Comparison of ENCODE assay signal across 27 mouse cellular contexts in the genomic region with DNA sequence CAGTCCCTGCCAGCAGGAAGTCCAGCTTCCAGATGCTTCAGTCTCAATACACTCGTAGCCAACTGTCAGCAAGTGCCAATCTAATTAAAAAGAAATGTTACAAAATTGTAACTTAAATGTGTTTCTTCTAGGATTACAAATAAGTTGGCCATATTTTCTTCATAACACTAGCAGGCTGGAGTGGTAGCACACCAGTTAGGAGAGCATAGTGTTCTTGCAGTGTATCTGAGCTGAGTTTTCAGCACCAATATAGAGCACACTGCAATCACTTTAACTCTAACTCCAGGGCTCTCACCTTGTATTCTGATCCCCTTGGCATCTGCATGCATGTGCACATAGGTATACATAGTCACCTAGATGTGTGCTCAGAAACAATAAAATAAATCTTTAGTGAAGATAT.
DNase-seq lines count a peak whose midpoint lies in the region; ATAC-seq lines count a peak whose summit lies in the region.
"Had no signal": no experiment of that assay in that cellular context is flagged by ENCODE, and none has a peak within 500 bp of the region (broad histone marks: within the 10 kb centered on the region; RNA-seq: fewer than 3 reads in every experiment).

No protein-coding gene starts in this region.

- intact Hi-C loops in left cerebral cortex, postnatal 4 days (cut with DNase I), result no loop called here

- no peak overlapping the region for H3K27ac ChIP-seq in forebrain, embryonic 16.5 days (ENCODE audit: low read length)
- no peak overlapping the region for H3K27ac ChIP-seq in forebrain, embryonic 10.5 days
- H3K27ac ChIP-seq: embryonic facial prominence, embryonic 10.5 days; embryonic facial prominence, embryonic 13.5 days; heart, embryonic 15.5 days; hindbrain, embryonic 14.5 days had no signal

- peak; percentile 28 to 52 for DNase-seq in cerebellum, postnatal 10 days
- DNase-seq in cerebellum, adult 18-20 months, result no peak
- no peak for DNase-seq in forebrain, embryonic 10.5 days (ENCODE audit: extremely low spot score, low spot score)
- DNase-seq in left cerebral cortex, postnatal 4 days, result peak; percentile 28
- DNase-seq in left cerebral cortex, adult 9 months (ENCODE audit: low spot score in 2 of 2), result no peak
- DNase-seq in brain, embryonic 18.5 days (ENCODE audit: low read depth, low spot score), result peak; percentile 12
- no peak for DNase-seq in spleen, adult 18-20 months
- DNase-seq: adrenal gland, adult 8-10 months; adrenal gland, postnatal 25 days; cerebellum, adult 2 months; cerebellum, adult 9-11 months; cerebellum, postnatal 36 days; embryo, embryonic 11 days; gastrocnemius, postnatal 25 days; heart, adult 18-20 months; heart, postnatal 10 days; heart, postnatal 36 days; kidney, adult 2 months had no signal

- no peak overlapping the region for H3K9ac ChIP-seq in forebrain, embryonic 16.5 days (replicated peaks; ENCODE audit: low read depth, low read length)
- H3K9ac ChIP-seq: embryonic facial prominence, embryonic 13.5 days; heart, embryonic 12.5 days; heart, embryonic 15.5 days; hindbrain, embryonic 14.5 days had no signal

- no peaks in the 10 kb centered on the region for H3K4me1 ChIP-seq in forebrain, embryonic 16.5 days (replicated peaks; ENCODE audit: control insufficient read depth, insufficient read depth, low read length)
- H3K4me1 ChIP-seq in forebrain, embryonic 10.5 days, result no peaks in the 10 kb centered on the region
- H3K4me1 ChIP-seq: embryonic facial prominence, embryonic 10.5 days; embryonic facial prominence, embryonic 13.5 days; heart, embryonic 12.5 days; heart, embryonic 15.5 days had no signal

- H3K4me3 ChIP-seq in forebrain, embryonic 16.5 days (replicated peaks; ENCODE audit: low read length), result no peak overlapping the region
- no peak overlapping the region for H3K4me3 ChIP-seq in forebrain, embryonic 10.5 days
- H3K4me3 ChIP-seq: embryonic facial prominence, embryonic 10.5 days; embryonic facial prominence, embryonic 13.5 days; erythroblast, embryonic 14.5 days; heart, embryonic 12.5 days; heart, embryonic 15.5 days had no signal

- peak; percentile 72 for ATAC-seq in forebrain, embryonic 16.5 days
- ATAC-seq: activated CD4-positive, CD25-positive, alpha-beta regulatory T cell, adult 4 months; intestine, postnatal 0 days had no signal

- 49% methylated on average over 1 of the region's 1 CpGs for WGBS in forebrain, embryonic 16.5 days
- WGBS in forebrain, embryonic 10.5 days, result 75% methylated on average over 1 of the region's 1 CpGs

- H3K27me3 ChIP-seq in forebrain, embryonic 16.5 days (replicated peaks; ENCODE audit: control insufficient read depth, insufficient read depth, low read length), result no peaks in the 10 kb centered on the region
- H3K27me3 ChIP-seq in forebrain, embryonic 10.5 days (ENCODE audit: poor library complexity, severe bottlenecking), result no peaks in the 10 kb centered on the region
- H3K27me3 ChIP-seq: embryonic facial prominence, embryonic 13.5 days; heart, embryonic 12.5 days; heart, embryonic 15.5 days had no signal

- no peak overlapping the region for H3K4me2 ChIP-seq in forebrain, embryonic 16.5 days (ENCODE audit: low read length)
- H3K4me2 ChIP-seq: embryonic facial prominence, embryonic 13.5 days; heart, embryonic 12.5 days; heart, embryonic 15.5 days; hindbrain, embryonic 14.5 days had no signal

- H3K36me3 ChIP-seq in forebrain, embryonic 16.5 days (ENCODE audit: control insufficient read depth, insufficient read depth), result no peaks in the 10 kb centered on the region
- no peaks in the 10 kb centered on the region for H3K36me3 ChIP-seq in forebrain, embryonic 10.5 days (replicated peaks)
- H3K36me3 ChIP-seq: embryonic facial prominence, embryonic 10.5 days; embryonic facial prominence, embryonic 13.5 days; heart, embryonic 12.5 days; heart, embryonic 15.5 days had no signal

- H3K9me3 ChIP-seq in forebrain, embryonic 16.5 days (ENCODE audit: control insufficient read depth, low read length), result no peaks in the 10 kb centered on the region
- no peaks in the 10 kb centered on the region for H3K9me3 ChIP-seq in forebrain, embryonic 10.5 days
- H3K9me3 ChIP-seq: embryonic facial prominence, embryonic 10.5 days; embryonic facial prominence, embryonic 13.5 days; heart, embryonic 12.5 days; heart, embryonic 15.5 days had no signal

Comparison
In these comparisons a context has a peak if more than half of its experiments do, and no peak if none do; other contexts are left out.
1. DNase-seq: peak in cerebellum, postnatal 10 days (2 of 2), left cerebral cortex, postnatal 4 days (single experiment) and brain, embryonic 18.5 days (single experiment); none in cerebellum, adult 18-20 months (0 of 2), forebrain, embryonic 10.5 days (single experiment), left cerebral cortex, adult 9 months (0 of 2) and spleen, adult 18-20 months (0 of 2).